Mouse (Mus musculus) heart, postnatal 10 days (tissue): Measurements from ENCODE around the gene Lars2. TPM values are rescaled to one million over a fixed set of nuclear protein-coding genes. Genes with fewer than 3 reads are reported as not detected.

ENCODE experiments used
- DNase-seq, 2 experiments: peaks; one replicate each; pipeline ENCODE4 v3.0.0; 2021
- intact Hi-C: fragments of 180-260 bp; cut with DNase I; formaldehyde crosslinking; loops from one replicate; pipeline ENCODE4 v1.15.1; 2025
- total RNA-seq, 2 experiments: library from RNA; stranded (reverse); gene quantifications; 2 replicates each; pipeline ENCODE4 v1.2.3; 2021

The Lars2 gene
- total RNA-seq, 2 experiments from 2014 or later: 49.8 to 50.8 TPM

- DNase-seq: no peak
- intact Hi-C loops: no loop called here
Measured at GRCm38 (mm10) chr9:123468406-123469085, 101.8 kb downstream of the Lars2 start.

- peak in 1 of 2 experiments; percentile 53 for DNase-seq
- intact Hi-C loops: no loop called here
Measured at GRCm38 (mm10) chr9:123469087-123469486, 102.4 kb downstream of the Lars2 start.

- peak in 1 of 2 experiments; percentile 47 for DNase-seq
- intact Hi-C loops: no loop called here
Measured at GRCm38 (mm10) chr9:123473377-123473776, 106.7 kb downstream of the Lars2 start.

- peak in 1 of 2 experiments; percentile 51 for DNase-seq
- intact Hi-C loops: no loop called here
Measured at GRCm38 (mm10) chr9:123475569-123475968, 108.8 kb downstream of the Lars2 start.

- peak; percentile 74 for DNase-seq
- intact Hi-C loops: loop anchor here (2.0 kb wide), 1 partner anchor 27 kb away; no protein-coding TSS in a partner anchor
Measured at GRCm38 (mm10) chr9:123478031-123478585, 111.4 kb downstream of the Lars2 start.

- DNase-seq: peak; percentile 81 to 84
- intact Hi-C loops: loop anchor here (2.0 kb wide), 1 partner anchor 26 kb away; no protein-coding TSS in a partner anchor
Measured at GRCm38 (mm10) chr9:123478586-123479195, 112.0 kb downstream of the Lars2 start, which contains the start of gene Limd1. TSS of gene Limd1 (plus strand) at chr9:123478706.

GRCm38 (mm10) chr9:123479196-123479669 lies 112.5 kb downstream of the Lars2 start:
- intact Hi-C loops: loop anchor here (2.0 kb wide), 1 partner anchor 26 kb away; no protein-coding TSS in a partner anchor
- peak; percentile 53 to 61 for DNase-seq

- intact Hi-C loops: loop anchor here (2.0 kb wide), 1 partner anchor 25 kb away; no protein-coding TSS in a partner anchor
- DNase-seq: no peak
Measured at GRCm38 (mm10) chr9:123479876-123480252, 113.1 kb downstream of the Lars2 start.

- intact Hi-C loops: no loop called here
- DNase-seq: peak; percentile 39 to 47
Measured at GRCm38 (mm10) chr9:123480253-123480921, 113.7 kb downstream of the Lars2 start.

GRCm38 (mm10) chr9:123481136-123481535 lies 114.4 kb downstream of the Lars2 start:
- DNase-seq: no peak
- intact Hi-C loops: no loop called here

GRCm38 (mm10) chr9:123483598-123483997 lies 116.9 kb downstream of the Lars2 start:
- intact Hi-C loops: no loop called here
- DNase-seq: no peak

- intact Hi-C loops: no loop called here
- DNase-seq: no peak
Measured at GRCm38 (mm10) chr9:123484830-123485229, 118.1 kb downstream of the Lars2 start.

- intact Hi-C loops: no loop called here
- no peak for DNase-seq
Measured at GRCm38 (mm10) chr9:123485561-123485960, 118.8 kb downstream of the Lars2 start.

GRCm38 (mm10) chr9:123486635-123487034 lies 119.9 kb downstream of the Lars2 start:
- intact Hi-C loops: no loop called here
- no peak for DNase-seq

GRCm38 (mm10) chr9:123489073-123489472 lies 122.3 kb downstream of the Lars2 start:
- intact Hi-C loops: no loop called here
- no peak for DNase-seq

- intact Hi-C loops: no loop called here
- no peak for DNase-seq
Measured at GRCm38 (mm10) chr9:123489727-123490343, 123.1 kb downstream of the Lars2 start.

- intact Hi-C loops: no loop called here
- DNase-seq: peak; percentile 66 to 68
Measured at GRCm38 (mm10) chr9:123490930-123491329, 124.2 kb downstream of the Lars2 start.

- intact Hi-C loops: no loop called here
- DNase-seq: peak; percentile 59
Measured at GRCm38 (mm10) chr9:123491917-123492585, 125.3 kb downstream of the Lars2 start.

- DNase-seq: no peak
- intact Hi-C loops: no loop called here
Measured at GRCm38 (mm10) chr9:123496665-123497064, 129.9 kb downstream of the Lars2 start.

- DNase-seq: no peak
- intact Hi-C loops: no loop called here
Measured at GRCm38 (mm10) chr9:123497906-123498305, 131.2 kb downstream of the Lars2 start.
